Mouse (Mus musculus) midbrain, embryonic 12.5 days (tissue): ENCODE results near the gene Prss50. TPM values are rescaled to one million over a fixed set of nuclear protein-coding genes. Genes with fewer than 3 reads are reported as not detected.

Experiments used
- polyA plus RNA-seq: library from polyadenylated mRNA; unstranded; fragments of >200 nt; fragmentation: Nextera tagmentation; extraction: Ambion mirVana; gene quantifications from 2 replicates; pipeline ENCODE4 v1.2.1, GENCODE M21; 2016

The Prss50 gene
- polyA plus RNA-seq, 1 experiment from 2014 or later, result not detected

Other genes starting within 250 kb of the Prss50 start
- gene Nradd, start 233.5 kb upstream of the Prss50 start, polyA plus RNA-seq, result 41.0 and 44.6 TPM in 2 replicates
- 2.6 and 3.4 TPM in 2 replicates for gene Nbeal2, start 203.8 kb upstream of the Prss50 start, polyA plus RNA-seq
- 132 and 136 TPM in 2 replicates for gene Ccdc12, start 201.5 kb upstream of the Prss50 start, polyA plus RNA-seq
- 1.2 and 1.3 TPM in 2 replicates for gene Myl3, start 116.1 kb upstream of the Prss50 start, polyA plus RNA-seq
- 32.8 and 35.7 TPM in 2 replicates for gene Pth1r, start 110.8 kb upstream of the Prss50 start, polyA plus RNA-seq
- not detected in 2 replicates for gene Prss42, start 59.8 kb upstream of the Prss50 start, polyA plus RNA-seq
- not detected in 2 replicates for gene Prss44, start 44.0 kb upstream of the Prss50 start, polyA plus RNA-seq
- gene Prss43, start 31.3 kb upstream of the Prss50 start, polyA plus RNA-seq, result not detected in 2 replicates
- gene Prss45, start 23.4 kb upstream of the Prss50 start, polyA plus RNA-seq, result not detected in 2 replicates
- gene Prss46, start 13.5 kb upstream of the Prss50 start, polyA plus RNA-seq, result not detected in 2 replicates
- gene Als2cl, start 21.9 kb downstream of the Prss50 start, polyA plus RNA-seq, result 0.88 and 1.3 TPM in 2 replicates
- gene Tmie, start 22.1 kb downstream of the Prss50 start, polyA plus RNA-seq, result 0.17 and 0.24 TPM in 2 replicates
- gene Fam240a, start 58.9 kb downstream of the Prss50 start, polyA plus RNA-seq, result not detected in 2 replicates
- gene Tdgf1, start 88.2 kb downstream of the Prss50 start, polyA plus RNA-seq, result not detected in 2 replicates
- 0.35 TPM in 1 of 2 replicates, not detected in the other for gene Lrrc2, start 93.6 kb downstream of the Prss50 start, polyA plus RNA-seq
- not detected in 2 replicates for gene Rtp3, start 132.6 kb downstream of the Prss50 start, polyA plus RNA-seq
- 1.1 and 1.8 TPM in 2 replicates for gene Ltf, start 161.3 kb downstream of the Prss50 start, polyA plus RNA-seq
- gene Ccrl2, start 199.6 kb downstream of the Prss50 start, polyA plus RNA-seq, result 1.3 and 1.5 TPM in 2 replicates